Mouse (Mus musculus): ENCODE results near the gene Flnc. TPM values are rescaled to one million over a fixed set of nuclear protein-coding genes. Genes with fewer than 3 reads are reported as not detected.

Gene Flnc
- total and polyA plus RNA-seq, 2 experiments, result 0.04 to 0.28 TPM

- Histone ChIP-seq H3K9ac (ENCODE audit: low read depth, low read length) (no peak overlapping the region), H3K27me3 (ENCODE audit: control insufficient read depth, insufficient read depth, low read length) (no peaks in the 10 kb centered on the region), H3K4me3 (ENCODE audit: insufficient read depth, low read depth, low read length) (no peak overlapping the region), H3K4me1 (ENCODE audit: control insufficient read depth, insufficient read depth, low read length) (no peaks in the 10 kb centered on the region), H3K36me3 (ENCODE audit: control insufficient read depth, insufficient read depth, low read length) (no peaks in the 10 kb centered on the region), H3K27ac (replicated peaks; ENCODE audit: insufficient read depth, low read depth, low read length) (no peak overlapping the region), H3K79me2 (ENCODE audit: control insufficient read depth, insufficient read depth, low read length) (no peaks in the 10 kb centered on the region)
- DNase-seq (ENCODE audit: extremely low read depth, low read depth, low spot score), result no peak
- 84% methylated on average over 6 of the region's 6 CpGs for WGBS
- TF ChIP-seq POLR2A (IDR thresholded peaks at IDR 0.05; ENCODE audit: extremely low read depth, insufficient read depth, low read length) (no peak), CTCF (IDR thresholded peaks at IDR 0.05; ENCODE audit: low read depth, low read length) (no peak)
These were observed 6.7 kb upstream of the Flnc start for GRCm38 (mm10) chr6:29426331-29426730.

- H3K9ac ChIP-seq (ENCODE audit: low read depth, low read length), result no peak overlapping the region
- no peaks in the 10 kb centered on the region for H3K79me2 ChIP-seq (ENCODE audit: control insufficient read depth, insufficient read depth, low read length)
- no peak overlapping the region for H3K4me3 ChIP-seq (ENCODE audit: insufficient read depth, low read depth, low read length)
- peaks cover 6% of the 10 kb centered on the region for H3K27me3 ChIP-seq (ENCODE audit: control insufficient read depth, insufficient read depth, low read length)
- no peaks in the 10 kb centered on the region for H3K36me3 ChIP-seq (ENCODE audit: control insufficient read depth, insufficient read depth, low read length)
- 62% methylated on average over 4 of the region's 4 CpGs for WGBS
- H3K27ac ChIP-seq (replicated peaks; ENCODE audit: insufficient read depth, low read depth, low read length), result no peak overlapping the region
- H3K4me1 ChIP-seq (ENCODE audit: control insufficient read depth, insufficient read depth, low read length), result no peaks in the 10 kb centered on the region
- TF ChIP-seq POLR2A (IDR thresholded peaks at IDR 0.05; ENCODE audit: extremely low read depth, insufficient read depth, low read length), result no peak
- TF ChIP-seq CTCF (IDR thresholded peaks at IDR 0.05; ENCODE audit: low read depth, low read length), result no peak
- no peak for DNase-seq (ENCODE audit: extremely low read depth, low read depth, low spot score)
These were observed 4.9 kb upstream of the Flnc start for GRCm38 (mm10) chr6:29428171-29428570.

GRCm38 (mm10) chr6:29430681-29431420 lies 2.2 kb upstream of the Flnc start:
- Histone ChIP-seq H3K79me2 (ENCODE audit: control insufficient read depth, insufficient read depth, low read length) (no peaks in the 10 kb centered on the region), H3K4me1 (ENCODE audit: control insufficient read depth, insufficient read depth, low read length) (no peaks in the 10 kb centered on the region; the same call in 1 of the 2 replicates), H3K4me3 (ENCODE audit: insufficient read depth, low read depth, low read length) (no peak overlapping the region), H3K9ac (ENCODE audit: low read depth, low read length) (no peak overlapping the region), H3K36me3 (ENCODE audit: control insufficient read depth, insufficient read depth, low read length) (no peaks in the 10 kb centered on the region), H3K27me3 (ENCODE audit: control insufficient read depth, insufficient read depth, low read length) (peaks cover 14% of the 10 kb centered on the region), H3K27ac (replicated peaks; ENCODE audit: insufficient read depth, low read depth, low read length) (no peak overlapping the region)
- DNase-seq (ENCODE audit: extremely low read depth, low read depth, low spot score), result no peak
- TF ChIP-seq CTCF (IDR thresholded peaks at IDR 0.05; ENCODE audit: low read depth, low read length), result no peak
- no peak for TF ChIP-seq POLR2A (IDR thresholded peaks at IDR 0.05; ENCODE audit: extremely low read depth, insufficient read depth, low read length)
- 73% methylated on average over 15 of the region's 15 CpGs for WGBS

- H3K4me3 ChIP-seq (ENCODE audit: insufficient read depth, low read depth, low read length), result no peak overlapping the region
- H3K9ac ChIP-seq (ENCODE audit: low read depth, low read length), result no peak overlapping the region
- no peak overlapping the region for H3K27ac ChIP-seq (replicated peaks; ENCODE audit: insufficient read depth, low read depth, low read length)
- DNase-seq (ENCODE audit: extremely low read depth, low read depth, low spot score), result no peak
- H3K27me3 ChIP-seq (ENCODE audit: control insufficient read depth, insufficient read depth, low read length), result peaks cover 14% of the 10 kb centered on the region
- H3K4me1 ChIP-seq (ENCODE audit: control insufficient read depth, insufficient read depth, low read length), result no peaks in the 10 kb centered on the region; the same call in 1 of the 2 replicates
- 66% methylated on average over 5 of the region's 5 CpGs for WGBS
- TF ChIP-seq POLR2A (IDR thresholded peaks at IDR 0.05; ENCODE audit: extremely low read depth, insufficient read depth, low read length), result no peak
- no peak for TF ChIP-seq CTCF (IDR thresholded peaks at IDR 0.05; ENCODE audit: low read depth, low read length)
- no peaks in the 10 kb centered on the region for H3K79me2 ChIP-seq (ENCODE audit: control insufficient read depth, insufficient read depth, low read length)
- H3K36me3 ChIP-seq (ENCODE audit: control insufficient read depth, insufficient read depth, low read length), result no peaks in the 10 kb centered on the region
These were observed 1.6 kb upstream of the Flnc start for GRCm38 (mm10) chr6:29431473-29431872.

- H3K36me3 ChIP-seq (ENCODE audit: control insufficient read depth, insufficient read depth, low read length), result no peaks in the 10 kb centered on the region
These were observed 900 bp upstream of the Flnc start for GRCm38 (mm10) chr6:29432156-29432555.

GRCm38 (mm10) chr6:29432676-29433037 lies 399 bp upstream of the Flnc start:
- no peak for TF ChIP-seq POLR2A (IDR thresholded peaks at IDR 0.05; ENCODE audit: extremely low read depth, insufficient read depth, low read length)
- no peak for TF ChIP-seq CTCF (IDR thresholded peaks at IDR 0.05; ENCODE audit: low read depth, low read length)
- Histone ChIP-seq H3K4me3 (ENCODE audit: insufficient read depth, low read depth, low read length) (no peak overlapping the region; the same call in 1 of the 2 replicates), H3K27ac (replicated peaks; ENCODE audit: insufficient read depth, low read depth, low read length) (no peak overlapping the region), H3K27me3 (ENCODE audit: control insufficient read depth, insufficient read depth, low read length) (peaks cover 14% of the 10 kb centered on the region), H3K36me3 (ENCODE audit: control insufficient read depth, insufficient read depth, low read length) (no peaks in the 10 kb centered on the region), H3K9ac (ENCODE audit: low read depth, low read length) (no peak overlapping the region), H3K79me2 (ENCODE audit: control insufficient read depth, insufficient read depth, low read length) (no peaks in the 10 kb centered on the region), H3K4me1 (ENCODE audit: control insufficient read depth, insufficient read depth, low read length) (no peaks in the 10 kb centered on the region; the same call in 1 of the 2 replicates)
- DNase-seq (ENCODE audit: extremely low read depth, low read depth, low spot score), result no peak

More at GRCm38 (mm10) chr6:29432156-29432555, 900 bp upstream of the Flnc start:
- Histone ChIP-seq H3K4me1 (ENCODE audit: control insufficient read depth, insufficient read depth, low read length) (no peaks in the 10 kb centered on the region; the same call in 1 of the 2 replicates), H3K9ac (ENCODE audit: low read depth, low read length) (no peak overlapping the region), H3K79me2 (ENCODE audit: control insufficient read depth, insufficient read depth, low read length) (no peaks in the 10 kb centered on the region), H3K27ac (replicated peaks; ENCODE audit: insufficient read depth, low read depth, low read length) (no peak overlapping the region), H3K27me3 (ENCODE audit: control insufficient read depth, insufficient read depth, low read length) (peaks cover 14% of the 10 kb centered on the region), H3K4me3 (ENCODE audit: insufficient read depth, low read depth, low read length) (no peak overlapping the region)
- DNase-seq (ENCODE audit: extremely low read depth, low read depth, low spot score), result no peak
- no peak for TF ChIP-seq CTCF (IDR thresholded peaks at IDR 0.05; ENCODE audit: low read depth, low read length)
- no peak for TF ChIP-seq POLR2A (IDR thresholded peaks at IDR 0.05; ENCODE audit: extremely low read depth, insufficient read depth, low read length)
- WGBS, result 61% methylated on average over 3 of the region's 3 CpGs

Data from liver, adult 2 months (tissue).